Mouse (Mus musculus) olfactory bulb, adult 2 months (tissue): ENCODE measurements around the gene Angptl3. TPM values are rescaled to one million over a fixed set of nuclear protein-coding genes. Genes with fewer than 3 reads are reported as not detected.

ENCODE experiments used
- H3K27ac ChIP-seq: fragments of 200-500 bp; 2 replicates; pipeline ENCODE4 v1.5.1; 2012; ENCODE audit warnings: low read depth, low read length; ENCODE audit not compliant: insufficient read depth
- H3K4me1 ChIP-seq: fragments of 200-500 bp; 2 replicates; pipeline ENCODE4 v1.6.1; 2012; ENCODE audit warnings: low read length; ENCODE audit not compliant: control insufficient read depth, insufficient read depth
- H3K4me3 ChIP-seq: fragments of 200-500 bp; 2 replicates; pipeline ENCODE4 v1.5.1; 2012; ENCODE audit warnings: mild to moderate bottlenecking, low read depth, low read length, moderate library complexity; ENCODE audit not compliant: insufficient read depth
- CTCF ChIP-seq: fragments of 200-500 bp; IDR thresholded peaks from 2 replicates; pipeline ENCODE4 v1.5.1; 2012; ENCODE audit warnings: low read depth, mild to moderate bottlenecking, low read length, moderate library complexity; ENCODE audit not compliant: insufficient read depth
- POLR2A ChIP-seq: fragments of 200-500 bp; IDR thresholded peaks from 2 replicates; pipeline ENCODE4 v1.6.1; 2012; ENCODE audit warnings: mild to moderate bottlenecking, low read depth, low read length, moderate library complexity; ENCODE audit not compliant: insufficient read depth
- WGBS: fragments of 180-500 bp; shearing (Covaris S2); methylation state at CpG from one replicate; pipeline ENCODE4 v1.1.7; 2018; 5-methylcytosine and 5-hydroxymethylcytosine counted together
- polyA plus RNA-seq: library from polyadenylated mRNA; stranded (reverse); fragments of >200 nt; gene quantifications from 2 replicates; pipeline ENCODE4 v1.2.4, GENCODE M21; 2012; ENCODE audit warnings: low replicate concordance; ENCODE audit not compliant: missing spikeins, insufficient read depth, insufficient read length

Gene Angptl3
- not detected in 2 replicates for polyA plus RNA-seq

DNA sequence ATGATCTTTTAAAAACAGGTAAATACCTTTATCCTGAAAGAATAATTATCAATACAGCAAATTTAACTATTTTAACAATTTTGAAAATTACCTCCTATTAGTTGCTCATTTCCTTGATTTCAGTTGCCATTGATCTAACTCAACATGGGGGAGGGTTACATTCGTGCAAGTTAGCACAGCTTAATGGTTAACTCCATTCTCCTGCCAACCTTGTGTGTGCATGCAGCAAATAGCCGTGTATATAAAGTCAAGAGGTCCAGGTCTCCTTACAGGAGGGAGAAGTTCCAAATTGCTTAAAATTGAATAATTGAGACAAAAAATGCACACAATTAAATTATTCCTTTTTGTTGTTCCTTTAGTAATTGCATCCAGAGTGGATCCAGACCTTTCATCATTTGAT lies at the start of gene Angptl3:
Angptl3 (plus strand) TSS at position 269 of the 400 bp plus-strand sequence.
- no peak within 1 kb of the TSS for H3K4me3 ChIP-seq
- no peak within 1 kb of the TSS for H3K27ac ChIP-seq
- TF ChIP-seq CTCF (no peak), POLR2A (no peak)
- H3K4me1 ChIP-seq: no peaks in the 10 kb centered on the region
- WGBS: 85% methylated on average over 2 of the region's 2 CpGs

GRCm38 (mm10) chr4:98984701-98985100 lies 46.1 kb upstream of the Angptl3 start:
- H3K4me3 ChIP-seq: no peak overlapping the region
- H3K4me1 ChIP-seq: no peaks in the 10 kb centered on the region
- H3K27ac ChIP-seq: no peak overlapping the region
- WGBS: 93% methylated on average over 8 of the region's 8 CpGs
- TF ChIP-seq CTCF: no peak
- no peak for TF ChIP-seq POLR2A

GRCm38 (mm10) chr4:98993491-98993890 lies 37.3 kb upstream of the Angptl3 start:
- no peak overlapping the region for H3K27ac ChIP-seq
- H3K4me1 ChIP-seq: no peaks in the 10 kb centered on the region
- no peak for TF ChIP-seq POLR2A
- TF ChIP-seq CTCF: no peak
- no peak overlapping the region for H3K4me3 ChIP-seq
- 92% methylated on average over 4 of the region's 4 CpGs for WGBS

DNA sequence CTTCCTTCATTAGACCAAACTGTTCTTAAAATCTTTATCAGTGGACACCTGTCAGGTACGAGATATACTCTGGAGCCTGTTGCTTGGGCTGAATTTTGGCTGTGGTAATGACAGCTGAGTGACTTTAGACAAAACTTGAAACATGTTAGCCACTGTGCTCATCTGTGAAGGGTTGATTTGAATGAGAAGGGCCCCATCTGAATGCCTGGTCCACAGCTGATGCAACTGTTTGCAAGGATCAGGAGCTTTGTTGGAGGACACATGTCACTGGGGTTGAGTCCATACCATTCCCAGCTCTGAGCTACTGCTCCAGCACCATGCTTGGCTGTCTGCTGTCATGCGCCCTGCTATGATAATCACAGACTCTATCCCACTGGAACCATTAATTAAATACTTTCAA lies 25.2 kb upstream of the Angptl3 start:
- Histone ChIP-seq H3K4me1 (no peaks in the 10 kb centered on the region), H3K27ac (no peak overlapping the region), H3K4me3 (no peak overlapping the region)
- no peak for TF ChIP-seq POLR2A
- TF ChIP-seq CTCF: no peak
- 75% methylated on average over 2 of the region's 2 CpGs for WGBS

GRCm38 (mm10) chr4:99006319-99006718 lies 24.4 kb upstream of the Angptl3 start:
- Histone ChIP-seq H3K4me3 (no peak overlapping the region), H3K4me1 (no peaks in the 10 kb centered on the region), H3K27ac (no peak overlapping the region)
- no peak for TF ChIP-seq POLR2A
- TF ChIP-seq CTCF: no peak
- WGBS: 81% methylated on average over 2 of the region's 2 CpGs

DNA sequence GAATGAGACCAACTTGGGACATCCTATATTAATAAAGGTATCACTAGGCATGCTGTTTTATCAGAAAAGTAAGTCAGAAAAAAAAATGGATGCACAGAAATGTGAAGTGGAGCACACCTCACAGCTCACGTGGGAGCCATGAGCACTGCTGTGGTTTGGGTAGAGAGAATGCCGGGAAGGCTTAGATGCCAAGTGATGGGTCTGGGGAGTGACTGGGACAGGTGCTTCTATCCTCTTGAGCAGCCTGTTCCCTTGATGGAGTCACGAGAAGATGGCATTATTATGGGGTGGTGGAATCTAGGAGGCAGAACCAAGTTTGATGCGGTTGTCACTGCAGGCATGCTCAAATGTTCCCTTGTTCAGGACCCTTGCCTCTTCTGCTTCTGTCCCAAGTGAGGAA lies 19.7 kb upstream of the Angptl3 start:
- TF ChIP-seq CTCF (no peak), POLR2A (no peak)
- no peak overlapping the region for H3K27ac ChIP-seq
- WGBS: 95% methylated on average over 4 of the region's 4 CpGs
- H3K4me3 ChIP-seq: no peak overlapping the region
- no peaks in the 10 kb centered on the region for H3K4me1 ChIP-seq

DNA sequence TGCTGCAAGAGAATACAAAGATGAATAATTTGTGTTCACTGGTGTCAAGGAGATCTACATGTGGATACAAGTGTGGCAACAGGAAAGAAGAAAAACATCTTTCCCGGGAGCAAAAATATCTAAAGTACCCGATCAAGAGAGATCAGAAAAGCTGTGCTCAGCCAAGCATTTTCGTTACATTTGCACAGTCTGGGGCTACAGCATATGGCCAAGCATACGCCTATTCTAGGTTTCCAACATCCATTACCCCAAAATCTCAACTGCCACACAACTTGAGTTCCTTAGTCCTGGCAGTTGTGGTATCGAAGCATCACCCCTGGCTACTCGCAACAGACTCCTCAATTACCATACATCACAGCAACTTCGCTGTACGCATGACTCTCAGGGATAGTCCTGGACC lies 8.5 kb upstream of the Angptl3 start:
- no peak for TF ChIP-seq CTCF
- TF ChIP-seq POLR2A: no peak
- WGBS: 97% methylated on average over 8 of the region's 8 CpGs
- no peak overlapping the region for H3K4me3 ChIP-seq
- no peak overlapping the region for H3K27ac ChIP-seq
- no peaks in the 10 kb centered on the region for H3K4me1 ChIP-seq

DNA sequence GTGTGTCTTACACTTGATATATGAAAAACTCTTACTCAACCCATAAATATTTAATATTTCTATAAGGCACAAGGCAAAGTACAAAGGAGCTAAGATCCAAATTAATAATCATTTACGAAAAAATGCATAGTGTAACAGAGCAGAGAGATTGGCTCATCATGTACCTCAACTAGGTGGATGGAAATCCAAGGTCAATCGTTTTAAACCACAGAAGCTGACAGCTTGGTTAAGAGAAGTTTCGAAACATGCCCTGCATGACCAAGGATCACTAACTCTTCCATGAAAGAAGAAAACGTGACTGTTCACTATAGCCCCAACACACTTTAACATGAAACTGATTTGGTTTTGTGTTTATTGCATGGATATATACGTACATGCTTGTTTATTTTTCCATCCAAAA lies 2.4 kb upstream of the Angptl3 start:
- Histone ChIP-seq H3K4me3 (no peak overlapping the region), H3K27ac (no peak overlapping the region), H3K4me1 (no peaks in the 10 kb centered on the region)
- 91% methylated on average over 5 of the region's 5 CpGs for WGBS
- TF ChIP-seq CTCF (no peak), POLR2A (no peak)

- no peaks in the 10 kb centered on the region for H3K4me1 ChIP-seq
- H3K4me3 ChIP-seq: no peak overlapping the region
- TF ChIP-seq CTCF (no peak), POLR2A (no peak)
- 87% methylated on average over 4 of the region's 4 CpGs for WGBS
- H3K27ac ChIP-seq: no peak overlapping the region
These were observed 2.2 kb downstream of the Angptl3 start for GRCm38 (mm10) chr4:99032921-99033320.

GRCm38 (mm10) chr4:99044854-99045253 lies 14.1 kb downstream of the Angptl3 start:
- TF ChIP-seq CTCF (no peak), POLR2A (no peak)
- 93% methylated on average over 3 of the region's 3 CpGs for WGBS
- Histone ChIP-seq H3K4me1 (no peaks in the 10 kb centered on the region), H3K4me3 (no peak overlapping the region), H3K27ac (no peak overlapping the region)
